Mouse (Mus musculus): ENCODE results near the gene Gmeb1.
"Not testable (repeated sequence)": the region's sequence is repeated elsewhere in the genome, so short reads cannot be mapped to it uniquely, and the experiment has no call there.

The Gmeb1 gene

GRCm38 (mm10) chr4:132261514-132262357 lies at the start of gene Gmeb1:
Gene Gmeb1, minus strand, starts transcription at chr4:132261602.
- in situ Hi-C loops (cut with MboI; ENCODE audit: unreplicated experiment in 2 of 2) = loop anchor here in 1 of 2 experiments (10.0 kb wide), 1 partner anchor 57 kb away; no protein-coding TSS in a partner anchor

- in situ Hi-C loops (cut with MboI; ENCODE audit: unreplicated experiment in 2 of 2) = no loop called here
Observed at GRCm38 (mm10) chr4:132309849-132310472, 48.6 kb upstream of the Gmeb1 start.

- in situ Hi-C loops (cut with MboI; ENCODE audit: unreplicated experiment in 2 of 2) = no loop called here
Observed at GRCm38 (mm10) chr4:132309140-132309848, 47.9 kb upstream of the Gmeb1 start.

GRCm38 (mm10) chr4:132308437-132309139 lies 47.2 kb upstream of the Gmeb1 start:
- in situ Hi-C loops (cut with MboI; ENCODE audit: unreplicated experiment in 2 of 2) = no loop called here

GRCm38 (mm10) chr4:132306004-132306403 lies 44.6 kb upstream of the Gmeb1 start:
- in situ Hi-C loops (cut with MboI; ENCODE audit: unreplicated experiment in 2 of 2) = no loop called here

GRCm38 (mm10) chr4:132305276-132305675 lies 43.9 kb upstream of the Gmeb1 start:
- in situ Hi-C loops (cut with MboI; ENCODE audit: unreplicated experiment in 2 of 2) = no loop called here

- in situ Hi-C loops (cut with MboI; ENCODE audit: unreplicated experiment in 2 of 2) = not testable (repeated sequence)
Observed at GRCm38 (mm10) chr4:132303484-132303883, 42.1 kb upstream of the Gmeb1 start.

GRCm38 (mm10) chr4:132302939-132303479 lies 41.6 kb upstream of the Gmeb1 start, which contains the start of gene Rab42:
Gene Rab42, minus strand, starts transcription at chr4:132303385.
- in situ Hi-C loops (cut with MboI; ENCODE audit: unreplicated experiment in 2 of 2) = no loop called here

- in situ Hi-C loops (cut with MboI; ENCODE audit: unreplicated experiment in 2 of 2) = no loop called here
Observed at GRCm38 (mm10) chr4:132301965-132302938, 40.9 kb upstream of the Gmeb1 start.

- in situ Hi-C loops (cut with MboI; ENCODE audit: unreplicated experiment in 2 of 2) = no loop called here
Observed at GRCm38 (mm10) chr4:132301486-132301885, 40.1 kb upstream of the Gmeb1 start.

- in situ Hi-C loops (cut with MboI; ENCODE audit: unreplicated experiment in 2 of 2) = no loop called here
Observed at GRCm38 (mm10) chr4:132299849-132300248, 38.4 kb upstream of the Gmeb1 start.

- in situ Hi-C loops (cut with MboI; ENCODE audit: unreplicated experiment in 2 of 2) = no loop called here
Observed at GRCm38 (mm10) chr4:132295696-132296390, 34.4 kb upstream of the Gmeb1 start.

- in situ Hi-C loops (cut with MboI; ENCODE audit: unreplicated experiment in 2 of 2) = no loop called here
Observed at GRCm38 (mm10) chr4:132293682-132294240, 32.4 kb upstream of the Gmeb1 start.

GRCm38 (mm10) chr4:132292988-132293387 lies 31.6 kb upstream of the Gmeb1 start:
- in situ Hi-C loops (cut with MboI; ENCODE audit: unreplicated experiment in 2 of 2) = no loop called here

GRCm38 (mm10) chr4:132291624-132292335 lies 30.4 kb upstream of the Gmeb1 start:
- in situ Hi-C loops (cut with MboI; ENCODE audit: unreplicated experiment in 2 of 2) = no loop called here

- in situ Hi-C loops (cut with MboI; ENCODE audit: unreplicated experiment in 2 of 2) = no loop called here
Observed at GRCm38 (mm10) chr4:132291056-132291455, 29.7 kb upstream of the Gmeb1 start.

- in situ Hi-C loops (cut with MboI; ENCODE audit: unreplicated experiment in 2 of 2) = not testable (repeated sequence)
Observed at GRCm38 (mm10) chr4:132288840-132289239, 27.4 kb upstream of the Gmeb1 start.

All from v-Abl transformed pro-B cells (cell line).